Mouse (Mus musculus): ENCODE results near the gene Fblim1.

DNA sequence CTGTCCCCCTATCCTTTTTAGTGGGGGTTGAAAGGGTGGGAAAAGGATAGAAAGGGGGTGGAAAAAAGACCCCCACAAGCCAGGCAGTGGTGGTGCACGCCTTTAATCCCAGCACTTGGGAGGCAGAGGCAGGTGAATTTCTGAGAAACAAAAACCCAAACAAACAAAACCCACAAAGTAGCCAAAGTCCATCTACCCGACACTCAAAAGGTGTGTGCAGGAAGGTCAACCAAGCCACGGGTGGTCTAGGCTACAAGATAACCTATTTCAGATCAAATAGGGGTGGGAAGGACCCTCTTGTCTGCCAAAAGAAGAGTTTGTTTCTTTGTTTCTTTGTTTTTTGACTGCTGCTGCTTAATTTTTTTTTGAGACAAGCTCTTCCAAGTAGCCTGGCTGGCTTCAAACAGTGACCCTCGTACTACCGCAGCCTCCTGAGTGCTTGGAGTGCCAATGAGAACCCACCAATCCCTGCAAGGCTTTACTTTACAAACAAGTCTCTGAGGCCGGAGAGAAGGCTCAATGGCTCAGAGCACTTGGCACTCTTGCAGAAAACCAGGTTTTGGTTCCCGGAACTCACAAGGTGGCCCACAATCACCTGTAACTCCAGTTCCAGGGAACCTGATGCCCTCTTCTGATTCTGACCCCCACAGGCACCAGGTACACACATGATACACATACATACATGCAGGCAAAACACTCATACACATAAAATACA, 78.8 kb downstream of the Fblim1 start:
- TF ChIP-seq NELFE (IDR thresholded peaks at IDR 0.05; ENCODE audit: low read depth, low read length) (no peak), USF1 (IDR thresholded peaks at IDR 0.05; ENCODE audit: low read depth, low read length) (no peak), MAFK (IDR thresholded peaks at IDR 0.05; ENCODE audit: insufficient replicate concordance, low read length) (no peak), RCOR1 (conservative IDR thresholded peaks at IDR 0.05; ENCODE audit: low read depth, low read length) (no peak), CTCF (conservative IDR thresholded peaks at IDR 0.05 in 1 of 2, IDR thresholded peaks at IDR 0.05 in 1 of 2; ENCODE audit: low read depth in 2 of 2, low read length in 2 of 2) (no peak)
